Mouse (Mus musculus): ENCODE measurements around the gene Glcci1.

The Glcci1 gene

GRCm38 (mm10) chr6:8551155-8551554 lies 41.8 kb downstream of the Glcci1 start:
- DNase-seq (ENCODE audit: low spot score), result no peak

DNA sequence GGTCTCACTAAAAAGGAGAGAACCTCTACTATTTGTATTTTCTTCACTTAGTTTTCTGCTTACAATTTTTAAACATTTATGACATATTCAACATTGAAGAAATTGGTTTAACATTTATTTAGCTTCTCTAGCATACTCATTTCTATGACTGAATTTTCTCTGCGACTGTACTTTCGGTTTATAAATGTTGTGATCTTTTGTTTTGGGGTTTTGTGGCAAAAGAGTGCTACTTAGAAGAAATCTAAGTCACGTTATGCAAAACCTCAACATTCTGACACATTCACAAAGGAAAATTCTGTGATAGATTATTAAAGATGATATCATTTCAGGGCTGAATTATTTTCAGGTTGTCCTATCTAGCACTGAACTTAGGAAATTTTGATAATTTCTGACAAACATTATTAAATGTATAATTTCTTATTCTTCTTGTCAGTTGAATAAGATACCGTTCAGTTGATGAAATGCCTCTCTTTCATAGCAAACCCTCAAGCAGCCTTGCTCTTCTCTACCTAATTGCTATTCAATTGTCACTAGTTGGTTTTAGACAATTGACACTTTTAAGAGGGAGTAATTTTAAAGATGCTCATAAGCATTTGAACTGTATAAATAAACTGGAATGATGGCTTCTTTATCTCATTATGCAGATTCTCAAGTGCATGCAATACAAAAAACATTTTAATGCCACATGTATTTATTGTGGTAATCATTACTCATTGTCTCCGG lies 47.6 kb downstream of the Glcci1 start:
- no peak for DNase-seq (ENCODE audit: low spot score)

DNA sequence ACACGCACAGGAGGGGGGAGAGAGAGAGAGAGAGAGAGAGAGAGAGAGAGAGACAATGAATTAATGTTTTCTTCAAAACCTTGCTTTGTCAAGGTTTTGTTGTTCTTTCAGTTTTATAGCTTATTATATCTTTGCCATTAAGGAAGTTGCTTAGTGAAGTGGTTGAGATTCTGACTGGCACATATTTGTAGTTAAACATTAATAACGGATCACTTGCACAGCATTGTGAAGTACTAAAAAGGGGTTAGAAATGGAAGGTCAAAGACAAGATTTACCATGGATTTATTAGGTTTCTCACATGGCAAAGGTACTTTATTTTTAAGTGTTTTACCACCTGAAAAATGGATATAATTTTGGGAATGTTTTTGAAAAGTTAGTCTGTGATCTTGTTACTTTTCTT lies 51.3 kb downstream of the Glcci1 start:
- DNase-seq (ENCODE audit: low spot score), result no peak

DNA sequence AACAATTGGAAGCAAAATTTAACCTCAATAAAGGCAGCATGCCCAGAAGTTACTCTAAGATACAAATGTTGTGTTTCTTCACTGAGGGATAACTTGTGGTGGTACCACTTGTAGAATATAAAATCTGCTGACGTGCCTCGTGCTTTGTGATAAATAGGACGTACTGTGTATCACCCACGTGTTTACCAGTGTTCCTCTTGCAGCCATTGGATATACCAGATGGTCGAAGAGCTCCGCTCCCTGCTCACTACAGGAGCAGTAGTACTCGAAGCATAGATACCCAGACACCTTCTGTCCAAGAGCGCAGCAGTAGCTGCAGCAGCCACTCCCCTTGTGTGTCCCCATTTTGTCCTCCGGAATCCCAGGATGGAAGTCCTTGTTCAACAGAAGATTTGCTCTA lies 73.0 kb downstream of the Glcci1 start:
- no peak for DNase-seq (ENCODE audit: low spot score)

DNA sequence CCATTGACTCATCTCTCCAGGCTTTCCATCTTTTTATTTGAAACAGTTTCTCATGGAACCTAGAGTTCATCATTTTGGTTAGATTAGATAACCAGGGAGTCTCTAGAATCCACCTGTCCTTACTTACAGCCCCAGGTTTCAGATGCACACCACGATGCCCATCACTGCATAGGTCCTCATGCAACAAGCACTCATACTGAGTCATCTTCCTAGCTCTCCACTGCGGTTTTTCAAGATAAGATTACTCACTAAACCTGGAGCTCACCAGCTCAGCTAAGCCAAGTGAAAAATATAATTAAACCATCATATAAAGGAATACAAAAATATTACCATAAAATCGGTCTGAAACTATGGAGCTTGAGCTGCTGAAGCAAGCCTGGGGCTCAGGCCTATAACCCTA lies 74.5 kb downstream of the Glcci1 start:
- no peak for DNase-seq (ENCODE audit: low spot score)

DNA sequence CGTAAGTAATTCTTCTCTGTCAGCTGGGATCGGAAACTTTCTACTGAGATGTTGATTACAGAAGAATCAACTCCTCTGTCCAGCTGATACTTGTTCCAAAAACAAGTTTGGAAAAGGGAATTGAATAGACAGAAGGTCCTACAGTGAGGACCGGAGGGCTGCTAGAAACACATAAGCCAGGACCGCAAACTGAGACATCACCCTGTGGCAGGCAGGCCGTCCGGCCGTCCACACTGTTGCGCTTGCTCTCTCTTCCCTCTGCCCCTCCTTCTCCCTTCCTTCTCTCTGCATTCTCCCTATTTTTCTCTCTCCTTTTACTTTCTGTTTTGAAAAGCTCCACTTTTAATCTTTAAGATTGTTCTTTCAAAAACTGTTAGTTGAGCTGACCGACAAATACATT lies 82.3 kb downstream of the Glcci1 start:
- DNase-seq (ENCODE audit: low spot score), result no peak

- DNase-seq (ENCODE audit: low spot score), result no peak
These were observed 108.0 kb downstream of the Glcci1 start for GRCm38 (mm10) chr6:8617369-8617768.

DNA sequence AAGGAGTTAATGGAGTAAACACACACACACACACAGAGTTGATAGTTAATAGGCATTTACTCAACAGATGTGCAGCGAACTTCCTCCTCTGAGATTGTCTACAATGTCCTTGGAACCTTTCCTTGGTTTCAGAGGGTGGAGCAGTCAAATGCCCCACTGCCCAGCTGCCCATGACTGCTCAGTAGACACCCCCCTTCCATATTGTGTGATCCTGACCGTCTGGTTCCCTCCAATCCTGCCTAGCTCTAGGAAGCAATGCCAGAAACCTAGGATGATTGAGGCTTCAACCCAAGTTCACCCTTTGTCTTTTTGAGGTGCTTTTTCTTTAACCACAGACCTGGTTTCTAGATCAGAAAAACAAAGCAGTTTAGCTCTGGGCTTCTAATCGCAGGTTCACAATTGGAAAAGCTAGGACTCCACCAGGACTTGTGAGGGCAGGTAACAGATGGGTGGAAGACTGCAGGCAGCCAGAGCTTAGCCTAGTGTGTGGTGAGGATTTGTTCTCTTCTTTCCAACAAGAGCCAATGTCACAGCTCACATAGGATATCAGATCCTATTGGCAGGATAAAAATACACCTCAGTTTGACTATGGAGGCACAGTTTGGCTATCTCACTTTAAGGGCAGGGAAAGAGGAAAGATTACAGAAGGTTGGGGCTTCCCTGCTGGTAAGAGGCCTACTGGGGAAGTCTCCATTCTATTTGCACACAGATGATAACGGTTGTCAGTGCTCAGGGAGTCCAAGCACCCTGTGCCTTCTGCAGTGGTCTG lies 110.4 kb downstream of the Glcci1 start:
- no peak for DNase-seq (ENCODE audit: low spot score)

DNA sequence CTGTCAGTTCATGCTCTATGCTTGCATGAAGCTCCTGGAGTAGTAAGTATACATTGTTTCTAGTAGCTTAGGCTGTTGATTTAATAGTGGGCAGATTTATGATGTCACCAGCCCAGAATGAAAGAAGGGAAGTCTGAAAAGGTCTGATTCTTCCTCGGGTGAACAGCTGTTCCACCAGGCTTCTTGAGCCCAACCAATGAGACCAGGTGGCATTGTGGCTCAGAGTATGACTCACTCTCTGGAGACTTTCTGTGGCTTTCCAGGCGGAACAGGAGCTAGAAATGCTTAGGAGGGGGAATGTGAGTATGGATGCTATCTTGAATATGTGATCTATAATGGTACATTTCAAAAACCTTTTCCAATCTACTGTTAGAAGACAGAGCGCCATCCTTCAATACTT lies 113.6 kb downstream of the Glcci1 start:
- DNase-seq (ENCODE audit: low spot score), result no peak

- no peak for DNase-seq (ENCODE audit: low spot score)
These were observed 118.8 kb downstream of the Glcci1 start for GRCm38 (mm10) chr6:8628226-8628625.

DNA sequence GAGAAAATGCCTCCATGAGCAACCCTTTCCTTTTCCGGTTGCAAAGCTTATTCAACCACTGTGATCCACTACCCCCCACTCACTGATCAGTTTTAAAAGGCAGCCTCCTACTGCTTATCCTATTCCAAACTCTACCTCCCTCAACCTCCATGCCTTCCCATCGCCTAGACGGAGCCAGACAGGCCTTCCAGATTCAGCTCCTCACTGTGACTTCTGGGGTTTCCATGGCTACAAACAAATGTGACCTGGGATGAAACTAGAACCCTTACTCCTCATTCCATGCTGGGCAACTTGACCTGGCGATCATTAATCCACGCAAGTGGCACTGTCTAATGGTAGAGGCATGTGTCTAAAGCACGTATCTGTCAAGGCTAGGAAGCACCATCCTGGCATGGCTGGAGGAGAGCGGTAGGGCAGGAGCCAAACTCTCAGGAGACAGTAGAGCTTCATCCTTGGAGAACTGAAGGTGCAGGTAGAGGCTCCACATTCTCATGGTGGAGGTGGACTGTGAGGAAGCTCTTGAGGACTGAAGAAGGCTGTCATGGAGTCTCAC lies 119.4 kb downstream of the Glcci1 start:
- DNase-seq (ENCODE audit: low spot score), result no peak

DNA sequence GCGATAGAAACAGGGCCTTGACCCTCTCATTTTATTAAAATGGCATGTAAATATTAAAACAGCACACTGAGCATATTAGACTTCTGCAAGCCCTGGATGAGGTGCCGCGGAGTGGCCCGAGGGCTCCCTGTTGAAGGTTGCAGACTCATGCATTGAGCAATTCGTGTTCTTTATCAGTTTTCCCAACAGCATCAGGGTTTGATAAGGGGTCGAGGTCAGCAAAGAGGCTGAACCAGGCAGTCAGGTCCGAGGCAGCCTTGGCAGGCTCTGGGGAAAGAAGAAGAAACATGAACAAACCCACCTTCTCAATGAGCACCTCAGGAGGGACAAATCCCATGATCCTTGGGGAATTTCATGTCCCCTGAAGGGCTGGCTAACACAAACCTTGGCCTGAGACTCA lies 121.1 kb downstream of the Glcci1 start:
- no peak for DNase-seq (ENCODE audit: low spot score)

GRCm38 (mm10) chr6:8631362-8631761 lies 122.0 kb downstream of the Glcci1 start:
- no peak for DNase-seq (ENCODE audit: low spot score)

DNA sequence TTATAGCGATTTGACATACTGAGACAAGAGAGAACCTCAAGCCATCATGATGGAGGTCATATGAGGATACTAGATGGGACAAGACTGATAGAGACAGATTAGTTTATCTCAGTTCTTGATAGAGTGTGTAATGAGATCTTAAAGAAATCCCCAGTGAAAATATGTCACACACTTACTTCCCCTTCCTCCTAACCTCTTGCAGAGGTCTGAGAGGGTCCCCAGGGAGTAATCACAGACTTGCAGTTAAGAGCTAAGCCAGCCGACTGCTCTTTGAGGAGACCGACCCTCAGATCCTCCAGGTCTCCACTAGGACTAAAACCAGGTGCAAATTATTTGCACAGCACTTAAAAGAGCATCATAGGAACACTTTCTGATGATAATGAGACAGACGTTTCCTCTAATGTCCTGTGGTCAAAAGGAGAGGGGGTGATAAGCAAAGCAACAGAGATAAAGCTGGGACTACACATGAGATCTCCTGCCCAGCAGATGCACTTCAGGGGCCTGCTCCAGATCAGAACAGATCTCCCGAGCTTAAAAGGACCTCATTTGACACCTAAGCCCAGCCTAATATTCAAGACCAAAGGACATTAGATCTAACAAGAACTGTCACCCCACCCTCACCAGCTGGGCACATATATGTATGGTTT lies 122.7 kb downstream of the Glcci1 start:
- DNase-seq (ENCODE audit: low spot score), result no peak

- DNase-seq (ENCODE audit: low spot score), result no peak
These were observed 123.3 kb downstream of the Glcci1 start for GRCm38 (mm10) chr6:8632701-8633100.

- no peak for DNase-seq (ENCODE audit: low spot score)
These were observed 128.7 kb downstream of the Glcci1 start for GRCm38 (mm10) chr6:8638122-8638521.

- no peak for DNase-seq (ENCODE audit: low spot score)
These were observed 129.5 kb downstream of the Glcci1 start for GRCm38 (mm10) chr6:8638899-8639298.

- DNase-seq (ENCODE audit: low spot score), result no peak
These were observed 130.1 kb downstream of the Glcci1 start for GRCm38 (mm10) chr6:8639526-8639925.

DNA sequence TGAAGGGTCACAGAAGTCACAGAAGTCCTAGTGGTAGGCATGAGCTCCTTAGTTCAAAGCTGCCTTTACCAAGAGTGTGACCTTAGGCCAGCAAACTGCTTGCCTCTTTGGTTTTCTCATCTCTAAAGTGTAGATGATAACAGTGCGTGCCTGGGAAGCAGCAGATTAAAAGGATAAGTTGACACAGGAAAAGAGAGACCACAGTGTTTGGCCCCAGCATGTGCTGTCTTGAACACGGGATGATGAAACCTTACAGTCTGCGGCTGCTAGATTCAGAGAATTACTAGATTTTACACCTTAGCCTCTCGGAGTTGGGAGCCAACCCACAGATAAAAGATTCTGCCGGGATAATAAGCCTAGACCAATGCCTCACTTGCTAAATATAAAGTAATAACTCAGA lies 131.5 kb downstream of the Glcci1 start:
- DNase-seq (ENCODE audit: low spot score), result no peak

- no peak for DNase-seq (ENCODE audit: low spot score)
These were observed 135.3 kb downstream of the Glcci1 start for GRCm38 (mm10) chr6:8644703-8645102.

DNA sequence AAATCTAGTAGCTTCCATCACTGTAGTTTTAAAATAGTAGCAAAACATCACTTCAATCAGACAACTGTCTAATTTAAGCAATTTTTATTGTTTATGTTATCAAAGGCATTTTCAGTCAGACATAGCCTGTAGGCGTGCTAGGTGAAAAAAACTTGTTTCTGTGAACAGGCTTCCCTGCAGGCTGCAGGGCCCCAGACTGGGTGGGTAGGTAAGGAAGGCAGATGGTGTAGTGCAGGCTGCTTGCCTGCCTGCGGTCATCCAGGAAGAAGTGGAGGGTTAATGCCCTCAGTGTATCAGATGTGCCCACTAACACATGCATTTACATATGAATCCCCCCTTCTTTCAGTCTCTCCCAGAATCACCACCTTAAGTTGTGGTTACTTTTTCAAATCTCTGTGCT lies 136.3 kb downstream of the Glcci1 start:
- no peak for DNase-seq (ENCODE audit: low spot score)

Data from MN1 (cell line).